Mouse (Mus musculus) right cerebral cortex, postnatal 4 days (tissue): ENCODE measurements around the gene Jak3.
A peak's percentile ranks its signal among the peaks of the same experiment; 100 is the strongest.

Experiments
- DNase-seq: peaks from one replicate; pipeline ENCODE4 v3.0.0-alpha.2; 2022

The Jak3 gene

GRCm38 (mm10) chr8:71676020-71676741 lies at the start of gene Jak3:
TSS of gene Jak3 (plus strand) at chr8:71676296.
- DNase-seq: peak; percentile 74

GRCm38 (mm10) chr8:71626753-71627152 lies 49.3 kb upstream of the Jak3 start:
- no peak for DNase-seq

GRCm38 (mm10) chr8:71627265-71628099 lies 48.6 kb upstream of the Jak3 start:
- DNase-seq: no peak

GRCm38 (mm10) chr8:71628396-71629095 lies 47.5 kb upstream of the Jak3 start:
- peak; percentile 41 for DNase-seq

GRCm38 (mm10) chr8:71629096-71629697 lies 46.9 kb upstream of the Jak3 start:
- DNase-seq: peak; percentile 91

GRCm38 (mm10) chr8:71629781-71630212 lies 46.3 kb upstream of the Jak3 start:
- peak; percentile 48 for DNase-seq

- no peak for DNase-seq
Measured at GRCm38 (mm10) chr8:71630761-71631160, 45.3 kb upstream of the Jak3 start.

- DNase-seq: no peak
Measured at GRCm38 (mm10) chr8:71631897-71632296, 44.2 kb upstream of the Jak3 start.

- DNase-seq: no peak
Measured at GRCm38 (mm10) chr8:71633164-71633563, 42.9 kb upstream of the Jak3 start.

GRCm38 (mm10) chr8:71633981-71634667 lies 42.0 kb upstream of the Jak3 start:
- DNase-seq: no peak

GRCm38 (mm10) chr8:71637149-71638095 lies 38.7 kb upstream of the Jak3 start:
- no peak for DNase-seq

- no peak for DNase-seq
Measured at GRCm38 (mm10) chr8:71638321-71638720, 37.8 kb upstream of the Jak3 start.

- no peak for DNase-seq
Measured at GRCm38 (mm10) chr8:71639318-71639717, 36.8 kb upstream of the Jak3 start.

- DNase-seq: no peak
Measured at GRCm38 (mm10) chr8:71645510-71645909, 30.6 kb upstream of the Jak3 start.

- no peak for DNase-seq
Measured at GRCm38 (mm10) chr8:71654600-71654999, 21.5 kb upstream of the Jak3 start.

GRCm38 (mm10) chr8:71657816-71658215 lies 18.3 kb upstream of the Jak3 start:
- no peak for DNase-seq

- DNase-seq: no peak
Measured at GRCm38 (mm10) chr8:71658515-71659049, 17.5 kb upstream of the Jak3 start.

GRCm38 (mm10) chr8:71659751-71660150 lies 16.3 kb upstream of the Jak3 start:
- DNase-seq: no peak

- DNase-seq: peak; percentile 95
Measured at GRCm38 (mm10) chr8:71660325-71661120, 15.6 kb upstream of the Jak3 start.
